Mouse (Mus musculus) embryonic facial prominence, embryonic 12.5 days (tissue): ENCODE measurements at regions not wholly inside any gene's neighbourhood (a gene's known extent, or its start where the extent isn't known, plus 50 kb on each side); places are given as distances from the start of the nearest gene placed in this dataset.
"Not testable (repeated sequence)": the region's sequence is repeated elsewhere in the genome, so short reads cannot be mapped to it uniquely, and the experiment has no call there.

Experiments
- ATAC-seq: fragments of 200-750 bp; cut with Nextera tagmentation; 2 replicates; pipeline ENCODE4 v1.8.0; 2017; ENCODE audit not compliant: insufficient number of reproducible peaks, insufficient read depth, low FRiP score, low TSS enrichment
- H3K27ac ChIP-seq: fragments of 300-500 bp; sonication (generic); 2 replicates; pipeline ENCODE4 v1.5.1; 2016; ENCODE audit warnings: mild to moderate bottlenecking
- H3K27me3 ChIP-seq: fragments of 300-500 bp; sonication (generic); 2 replicates; pipeline ENCODE4 v1.6.1; 2016; ENCODE audit warnings: mild to moderate bottlenecking, moderate library complexity
- H3K36me3 ChIP-seq: fragments of 300-500 bp; sonication (generic); 2 replicates; pipeline ENCODE4 v1.6.1; 2016; ENCODE audit warnings: mild to moderate bottlenecking
- H3K4me1 ChIP-seq: fragments of 300-500 bp; sonication (generic); 2 replicates; pipeline ENCODE4 v1.6.1; 2016
- H3K4me2 ChIP-seq: fragments of 300-500 bp; sonication (generic); replicated peaks from 2 replicates; pipeline ENCODE4 v1.6.1; 2016; ENCODE audit warnings: mild to moderate bottlenecking, moderate library complexity
- H3K4me3 ChIP-seq: fragments of 300-500 bp; sonication (generic); 2 replicates; pipeline ENCODE4 v1.5.1; 2016; ENCODE audit warnings: mild to moderate bottlenecking
- H3K9ac ChIP-seq: fragments of 300-500 bp; sonication (generic); 2 replicates; pipeline ENCODE4 v1.6.1; 2016; ENCODE audit warnings: mild to moderate bottlenecking, moderate library complexity
- H3K9me3 ChIP-seq: fragments of 300-500 bp; sonication (generic); 2 replicates; pipeline ENCODE4 v1.6.1; 2016; ENCODE audit warnings: mild to moderate bottlenecking, moderate library complexity
- WGBS: fragments of 180-500 bp; shearing (Covaris S2); methylation state at CpG from one replicate; pipeline ENCODE4 v1.1.7; 2016; 5-methylcytosine and 5-hydroxymethylcytosine counted together

DNA sequence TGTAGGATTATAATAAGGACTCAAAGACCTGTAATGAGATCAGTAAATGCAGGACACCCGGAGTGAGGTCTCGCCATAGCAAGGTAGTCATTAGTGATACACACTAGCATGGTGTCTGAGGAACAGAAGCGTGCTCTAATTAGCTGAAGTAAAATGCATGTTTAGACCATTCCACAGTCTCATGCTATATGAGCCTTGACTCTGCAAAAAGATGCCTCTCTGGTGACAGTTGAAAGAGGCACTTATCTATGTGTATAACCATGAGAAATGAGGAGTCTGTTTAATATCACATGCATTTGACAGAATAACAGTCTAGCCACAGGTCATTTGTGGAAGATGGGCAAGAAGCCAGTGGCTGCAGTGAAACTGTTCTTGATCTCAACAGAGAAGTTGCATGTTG, 232.1 kb upstream of the Pex5l start:
- no peak overlapping the region for H3K4me3 ChIP-seq
- H3K36me3 ChIP-seq = no peaks in the 10 kb centered on the region
- no peak overlapping the region for H3K27ac ChIP-seq
- H3K9me3 ChIP-seq = no peaks in the 10 kb centered on the region
- H3K4me2 ChIP-seq = no peak overlapping the region
- no peaks in the 10 kb centered on the region for H3K27me3 ChIP-seq
- WGBS = 83% methylated on average over 3 of the region's 3 CpGs
- no peak overlapping the region for H3K9ac ChIP-seq
- no peak for ATAC-seq
- no peaks in the 10 kb centered on the region for H3K4me1 ChIP-seq

DNA sequence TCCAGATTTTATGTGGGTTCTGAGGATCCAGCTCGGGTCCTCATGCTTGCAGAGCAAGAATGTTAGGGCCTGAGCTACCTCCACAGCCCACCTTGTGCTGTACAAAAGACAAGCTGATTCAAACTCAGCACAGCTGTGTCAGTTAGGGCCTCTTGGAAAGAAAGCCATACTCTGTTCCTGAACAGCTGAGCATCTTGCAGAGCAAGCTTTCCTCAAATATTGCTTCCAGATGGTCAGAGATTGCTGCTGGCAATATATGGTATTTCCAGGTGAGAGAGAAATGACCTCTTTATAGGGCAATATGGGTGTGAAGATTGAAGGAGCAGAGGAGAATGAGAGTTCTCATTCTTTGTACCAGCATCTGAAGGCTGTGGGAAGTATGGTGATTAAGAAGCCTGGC, 229.8 kb upstream of the Pex5l start:
- 33% methylated on average over 1 of the region's 1 CpGs for WGBS
- Histone ChIP-seq H3K9ac (no peak overlapping the region), H3K4me1 (no peaks in the 10 kb centered on the region), H3K4me2 (no peak overlapping the region), H3K27me3 (no peaks in the 10 kb centered on the region), H3K27ac (no peak overlapping the region), H3K36me3 (no peaks in the 10 kb centered on the region), H3K4me3 (no peak overlapping the region), H3K9me3 (no peaks in the 10 kb centered on the region)
- ATAC-seq = no peak

DNA sequence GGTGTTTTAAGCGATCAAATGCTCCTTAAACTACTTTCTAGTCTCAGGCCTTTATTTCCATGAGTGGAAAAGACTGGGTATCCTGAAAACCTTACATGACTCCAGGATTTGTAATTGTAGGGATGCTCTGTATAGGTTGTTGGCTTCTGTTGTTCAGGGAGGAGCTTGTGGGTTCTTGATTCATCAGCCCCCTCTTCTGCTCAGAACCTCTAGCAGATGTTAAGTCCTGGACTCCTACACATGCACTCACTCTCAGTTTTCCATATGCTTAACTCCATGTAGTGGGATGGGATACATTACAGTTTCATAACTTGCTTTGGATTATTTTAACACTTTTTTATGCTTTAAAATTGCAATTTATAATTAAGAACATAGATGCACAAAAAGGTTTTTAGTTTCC, 220.5 kb upstream of the Pex5l start:
- Histone ChIP-seq H3K4me2 (no peak overlapping the region), H3K9ac (no peak overlapping the region), H3K4me3 (no peak overlapping the region), H3K4me1 (no peaks in the 10 kb centered on the region), H3K27ac (no peak overlapping the region), H3K36me3 (no peaks in the 10 kb centered on the region), H3K27me3 (no peaks in the 10 kb centered on the region), H3K9me3 (no peaks in the 10 kb centered on the region)
- WGBS = 80% methylated on average over 1 of the region's 1 CpGs
- no peak for ATAC-seq

DNA sequence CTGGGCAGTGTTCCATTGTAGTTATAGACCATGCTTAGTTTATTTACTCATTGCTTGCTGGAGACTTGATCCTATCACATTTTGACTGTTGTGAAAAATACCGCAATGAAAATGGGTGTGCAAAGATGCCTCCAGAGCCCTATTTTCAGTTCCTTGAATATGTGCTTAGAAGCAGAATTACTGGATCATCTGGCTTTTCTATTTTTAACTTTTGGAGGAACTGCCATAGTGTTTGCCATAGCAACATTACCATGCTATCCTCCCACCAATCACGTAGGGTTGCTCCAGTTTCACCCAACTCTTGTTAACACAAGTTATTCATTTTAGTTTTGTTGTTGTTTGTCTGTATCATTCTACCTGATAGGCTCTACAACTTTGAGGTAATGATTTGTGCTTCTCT, 217.0 kb upstream of the Pex5l start:
- no peak overlapping the region for H3K4me3 ChIP-seq
- 86% methylated on average over 2 of the region's 2 CpGs for WGBS
- no peaks in the 10 kb centered on the region for H3K9me3 ChIP-seq
- no peaks in the 10 kb centered on the region for H3K4me1 ChIP-seq
- H3K36me3 ChIP-seq = no peaks in the 10 kb centered on the region
- ATAC-seq = no peak
- no peak overlapping the region for H3K27ac ChIP-seq
- no peak overlapping the region for H3K4me2 ChIP-seq
- H3K27me3 ChIP-seq = no peaks in the 10 kb centered on the region
- no peak overlapping the region for H3K9ac ChIP-seq

DNA sequence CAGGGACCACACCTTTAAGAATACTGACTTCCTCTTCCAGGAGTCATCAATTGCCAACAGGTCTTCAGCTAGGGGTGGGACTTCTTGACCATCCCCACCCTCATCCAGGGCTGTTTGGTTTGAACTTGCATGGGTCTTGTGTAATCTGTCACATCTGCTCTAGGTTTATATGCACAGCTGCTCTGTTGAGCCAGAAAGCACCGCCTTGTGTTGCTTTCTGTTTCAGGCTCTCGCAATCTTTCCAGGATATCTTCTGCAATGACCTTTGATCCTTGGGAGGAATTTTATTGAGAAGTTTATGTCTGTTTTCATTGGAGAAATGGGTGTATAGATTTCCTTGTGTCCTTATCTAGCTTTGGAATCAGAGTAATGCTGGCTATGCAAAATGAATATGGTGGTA, 210.8 kb upstream of the Pex5l start:
- ATAC-seq = no peak
- 79% methylated on average over 2 of the region's 2 CpGs for WGBS
- H3K27ac ChIP-seq = no peak overlapping the region
- no peak overlapping the region for H3K9ac ChIP-seq
- H3K27me3 ChIP-seq = no peaks in the 10 kb centered on the region
- no peaks in the 10 kb centered on the region for H3K4me1 ChIP-seq
- H3K4me3 ChIP-seq = no peak overlapping the region
- H3K36me3 ChIP-seq = no peaks in the 10 kb centered on the region
- no peaks in the 10 kb centered on the region for H3K9me3 ChIP-seq
- H3K4me2 ChIP-seq = no peak overlapping the region

DNA sequence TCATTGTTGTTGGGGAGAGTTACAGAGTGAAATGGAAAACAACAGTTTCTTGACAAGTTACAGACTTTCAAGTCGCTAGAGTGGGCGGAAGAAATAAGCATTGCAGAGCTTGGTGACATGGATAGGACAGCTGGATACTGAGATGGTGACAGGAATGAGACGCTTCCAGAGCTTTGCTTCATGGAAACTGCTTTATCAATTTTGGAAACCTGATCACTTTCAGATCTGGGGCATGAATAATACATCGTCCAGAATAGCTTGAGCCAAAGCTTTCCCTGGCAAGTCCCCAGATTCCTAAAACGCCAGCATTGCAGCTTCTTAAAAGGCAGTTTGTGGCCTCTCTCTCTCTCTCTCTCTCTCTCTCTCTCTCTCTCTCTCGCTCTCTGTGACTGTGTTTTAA, 207.9 kb upstream of the Pex5l start:
- Histone ChIP-seq H3K36me3 (no peaks in the 10 kb centered on the region), H3K9me3 (no peaks in the 10 kb centered on the region), H3K4me3 (no peak overlapping the region), H3K4me1 (no peaks in the 10 kb centered on the region), H3K27ac (no peak overlapping the region), H3K9ac (no peak overlapping the region), H3K4me2 (no peak overlapping the region), H3K27me3 (no peaks in the 10 kb centered on the region)
- WGBS = 56% methylated on average over 6 of the region's 6 CpGs
- no peak for ATAC-seq

DNA sequence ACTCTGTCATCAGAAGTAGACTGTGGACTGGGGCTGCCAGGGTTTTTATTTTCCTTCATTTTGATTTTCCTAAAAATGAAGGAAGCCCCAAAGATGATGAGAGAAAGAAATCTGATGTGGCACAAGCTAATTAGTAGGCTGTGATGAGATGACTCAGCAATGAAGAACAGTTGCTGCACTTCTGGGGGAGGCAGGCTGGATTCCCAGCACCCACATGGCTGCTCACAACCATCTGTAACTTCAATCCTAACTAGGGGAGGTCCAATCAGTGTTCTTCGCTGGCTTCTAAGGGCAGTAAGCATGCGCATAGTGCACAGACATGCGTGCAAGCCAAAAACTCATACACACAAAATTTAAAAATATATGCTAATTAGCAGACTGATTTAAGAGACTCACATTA, 191.0 kb upstream of the Pex5l start:
- Histone ChIP-seq H3K4me3 (no peak overlapping the region), H3K9me3 (no peaks in the 10 kb centered on the region), H3K4me1 (no peaks in the 10 kb centered on the region), H3K27ac (no peak overlapping the region), H3K4me2 (no peak overlapping the region), H3K27me3 (no peaks in the 10 kb centered on the region), H3K36me3 (no peaks in the 10 kb centered on the region), H3K9ac (no peak overlapping the region)
- 92% methylated on average over 3 of the region's 3 CpGs for WGBS
- no peak for ATAC-seq

DNA sequence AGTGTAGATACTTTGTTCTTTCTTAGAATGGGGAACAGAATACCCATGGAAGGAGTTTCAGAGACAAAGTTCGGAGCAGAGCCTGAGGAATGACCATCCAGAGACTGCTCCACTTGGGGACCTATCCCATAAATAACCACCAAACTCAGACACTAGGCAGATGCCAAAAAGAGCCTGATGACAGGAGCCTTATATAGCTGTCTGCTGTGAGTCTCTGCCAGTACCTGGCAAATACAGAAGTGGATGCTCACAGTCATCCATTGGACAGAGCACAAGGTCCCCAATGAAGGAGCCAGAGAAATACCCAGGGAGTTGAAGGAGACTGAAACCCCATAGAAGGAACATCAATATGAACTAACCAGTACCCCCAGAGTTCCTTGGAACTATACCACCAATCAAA, 174.6 kb upstream of the Pex5l start:
- H3K9me3 ChIP-seq, H3K36me3 ChIP-seq, H3K4me2 ChIP-seq, H3K4me3 ChIP-seq, H3K9ac ChIP-seq, H3K27me3 ChIP-seq, ATAC-seq, H3K4me1 ChIP-seq, H3K27ac ChIP-seq: not testable (repeated sequence)
- 86% methylated on average over 1 of the region's 1 CpGs for WGBS

DNA sequence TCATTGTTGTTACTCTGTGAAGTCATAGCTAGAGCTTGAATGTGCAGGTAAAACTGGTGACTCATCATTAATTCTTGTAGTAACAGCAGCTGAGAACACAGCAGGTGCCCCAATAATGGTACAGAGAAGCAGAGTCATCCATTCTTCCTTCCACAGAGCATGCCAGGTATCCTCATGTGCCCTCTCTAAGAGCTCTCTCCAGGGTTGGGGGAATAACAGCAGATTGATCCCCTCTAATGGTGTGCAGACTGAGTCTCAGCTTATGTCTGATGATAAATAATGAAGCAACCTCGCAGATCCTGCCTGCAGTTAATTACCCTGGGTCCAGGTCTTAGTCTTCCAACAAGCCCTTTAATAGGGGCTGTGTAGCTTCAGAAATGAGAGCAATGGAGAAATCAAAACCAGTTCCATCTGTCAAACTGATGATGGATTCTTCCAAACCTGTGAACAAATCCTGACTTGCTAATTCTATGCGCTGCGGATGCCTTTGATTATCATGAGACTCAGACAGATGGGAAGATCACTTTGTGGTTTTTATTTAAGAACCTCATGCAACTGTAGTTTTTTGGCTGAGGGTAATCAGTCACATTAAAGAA, 169.3 kb upstream of the Pex5l start:
- Histone ChIP-seq H3K36me3 (no peaks in the 10 kb centered on the region), H3K27me3 (no peaks in the 10 kb centered on the region), H3K9ac (no peak overlapping the region), H3K4me3 (no peak overlapping the region), H3K9me3 (no peaks in the 10 kb centered on the region), H3K4me1 (no peaks in the 10 kb centered on the region), H3K4me2 (no peak overlapping the region), H3K27ac (no peak overlapping the region)
- ATAC-seq = no peak
- WGBS = 68% methylated on average over 3 of the region's 3 CpGs

DNA sequence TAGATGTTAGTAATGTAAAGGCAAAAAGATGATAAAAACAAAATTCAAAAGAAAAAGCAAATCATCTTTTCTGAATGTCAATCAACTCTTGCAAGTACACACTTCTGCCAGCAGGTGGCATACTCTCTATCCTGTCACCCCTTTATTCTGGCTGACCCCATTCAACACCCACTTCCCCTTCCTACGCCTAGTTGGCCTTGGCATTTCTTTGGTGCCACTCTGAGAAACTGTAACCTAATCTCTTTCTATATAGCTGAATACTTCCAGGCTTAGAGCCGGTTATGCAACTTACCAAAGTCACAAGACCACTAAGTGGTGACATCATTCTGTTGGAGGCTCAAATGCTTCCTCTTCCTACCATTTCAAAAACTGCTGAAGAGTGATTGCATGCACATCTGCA, 165.2 kb upstream of the Pex5l start:
- no peaks in the 10 kb centered on the region for H3K9me3 ChIP-seq
- H3K4me3 ChIP-seq = no peak overlapping the region
- H3K27me3 ChIP-seq = no peaks in the 10 kb centered on the region
- ATAC-seq = no peak
- no peak overlapping the region for H3K27ac ChIP-seq
- no peaks in the 10 kb centered on the region for H3K36me3 ChIP-seq
- no peak overlapping the region for H3K4me2 ChIP-seq
- H3K4me1 ChIP-seq = no peaks in the 10 kb centered on the region
- no peak overlapping the region for H3K9ac ChIP-seq
- WGBS = 35% methylated on average over 2 of the region's 2 CpGs

DNA sequence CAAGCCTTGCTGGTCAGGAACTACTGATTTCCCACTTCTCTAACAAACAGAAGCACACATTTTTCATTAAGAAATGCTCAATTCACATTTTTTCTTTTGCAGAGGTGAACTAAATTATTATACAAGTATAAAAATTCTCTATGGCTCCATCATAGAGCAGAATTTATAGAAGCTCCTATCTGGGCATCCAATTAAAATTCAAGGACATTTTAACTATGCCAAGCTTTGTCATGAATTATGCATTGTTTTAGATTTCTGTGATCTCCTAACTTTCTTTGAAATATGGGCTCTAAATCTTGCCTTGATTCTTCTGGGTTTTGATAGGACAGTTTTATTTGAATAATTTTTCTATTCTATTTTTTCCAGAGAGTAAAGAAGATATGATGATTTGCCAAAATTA, 163.1 kb upstream of the Pex5l start:
- H3K4me3 ChIP-seq = no peak overlapping the region
- no peak overlapping the region for H3K9ac ChIP-seq
- ATAC-seq = no peak
- no peaks in the 10 kb centered on the region for H3K27me3 ChIP-seq
- H3K27ac ChIP-seq = no peak overlapping the region
- no peaks in the 10 kb centered on the region for H3K4me1 ChIP-seq
- no peak overlapping the region for H3K4me2 ChIP-seq
- H3K36me3 ChIP-seq = no peaks in the 10 kb centered on the region
- H3K9me3 ChIP-seq = no peaks in the 10 kb centered on the region

DNA sequence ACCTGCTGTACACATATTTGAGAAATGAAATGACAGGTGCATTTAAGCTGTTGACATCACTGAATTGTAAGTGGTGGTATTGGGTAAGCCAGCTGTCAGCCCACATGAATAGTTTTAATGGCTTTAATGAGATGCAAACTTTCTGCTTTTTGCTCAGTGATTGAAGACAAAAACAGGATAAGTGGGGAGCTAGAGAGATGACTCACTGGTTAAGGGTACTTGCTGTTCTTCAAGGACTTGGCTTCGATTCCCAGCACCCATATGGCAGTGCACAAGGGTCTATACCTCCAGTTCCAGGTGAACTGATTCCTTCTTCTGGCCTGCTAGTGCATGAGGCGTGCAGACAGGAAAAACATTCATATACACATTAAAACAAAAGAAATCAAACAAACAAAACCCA, 162.7 kb upstream of the Pex5l start:
- Histone ChIP-seq H3K27me3 (no peaks in the 10 kb centered on the region), H3K27ac (no peak overlapping the region), H3K4me2 (no peak overlapping the region), H3K9me3 (no peaks in the 10 kb centered on the region), H3K9ac (no peak overlapping the region), H3K4me1 (no peaks in the 10 kb centered on the region), H3K36me3 (no peaks in the 10 kb centered on the region), H3K4me3 (no peak overlapping the region)
- 72% methylated on average over 2 of the region's 2 CpGs for WGBS
- no peak for ATAC-seq

DNA sequence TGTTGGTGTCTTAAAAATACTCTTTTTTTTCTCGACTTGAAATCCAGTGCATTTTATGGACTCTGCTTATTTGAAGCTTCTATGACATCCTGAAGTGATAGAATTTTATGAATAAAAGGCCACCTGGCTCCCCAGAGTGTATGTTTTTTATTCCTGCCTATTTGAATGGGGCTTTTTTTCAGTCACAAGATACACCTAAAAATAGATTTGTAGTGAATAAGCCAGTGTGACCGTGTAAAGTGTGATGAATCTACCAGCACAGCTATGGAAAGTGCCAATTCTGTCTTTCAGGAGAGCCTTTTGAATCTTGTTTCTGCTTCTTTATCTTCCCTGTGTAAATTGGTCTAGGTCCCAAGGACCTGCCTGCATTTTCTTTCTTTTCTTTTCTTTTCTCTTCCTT, 119.8 kb upstream of the Pex5l start:
- H3K9ac ChIP-seq = no peak overlapping the region
- H3K4me2 ChIP-seq = no peak overlapping the region
- 63% methylated on average over 2 of the region's 2 CpGs for WGBS
- no peak overlapping the region for H3K27ac ChIP-seq
- H3K4me1 ChIP-seq = no peaks in the 10 kb centered on the region
- no peak overlapping the region for H3K4me3 ChIP-seq
- H3K36me3 ChIP-seq = no peaks in the 10 kb centered on the region
- no peak for ATAC-seq
- no peaks in the 10 kb centered on the region for H3K9me3 ChIP-seq
- H3K27me3 ChIP-seq = no peaks in the 10 kb centered on the region
